Mouse (Mus musculus) left cerebral cortex, postnatal 36 days (tissue): ENCODE measurements around the gene Mtor. TPM values are rescaled to one million over a fixed set of nuclear protein-coding genes. Genes with fewer than 3 reads are reported as not detected.

Source experiments
- DNase-seq, 2 experiments: peaks; one replicate each; pipeline ENCODE4 v3.0.0; 2021 to 2022; ENCODE audit warnings: low spot score in 2 of 2, mixed read lengths in 1 of 2
- intact Hi-C: fragments of 180-260 bp; cut with DNase I; formaldehyde crosslinking; loops from one replicate; pipeline ENCODE4 v1.15.1; 2025
- total RNA-seq, 2 experiments: library from RNA; stranded (reverse); gene quantifications; 2 replicates each; pipeline ENCODE4 v1.2.3; 2021

Gene Mtor
- total RNA-seq, 2 experiments from 2014 or later, result 91.8 to 100 TPM

GRCm38 (mm10) chr4:148581422-148581821, 133.0 kb downstream of the Mtor start:
- DNase-seq, result no peak
- intact Hi-C loops, result no loop called here

- intact Hi-C loops, result no loop called here
- no peak for DNase-seq
These were observed 134.8 kb downstream of the Mtor start for GRCm38 (mm10) chr4:148583257-148583656.

GRCm38 (mm10) chr4:148586648-148587047, 138.2 kb downstream of the Mtor start:
- no peak for DNase-seq
- intact Hi-C loops, result no loop called here

GRCm38 (mm10) chr4:148588793-148589192, 140.4 kb downstream of the Mtor start:
- DNase-seq, result no peak

GRCm38 (mm10) chr4:148589565-148589964, 141.2 kb downstream of the Mtor start:
- no peak for DNase-seq
- intact Hi-C loops, result no loop called here

More at GRCm38 (mm10) chr4:148588793-148589192, 140.4 kb downstream of the Mtor start:
- intact Hi-C loops, result no loop called here

- DNase-seq, result no peak
- intact Hi-C loops, result no loop called here
These were observed 142.2 kb downstream of the Mtor start for GRCm38 (mm10) chr4:148590421-148591170.

- peak; percentile 96 to 98 for DNase-seq
- intact Hi-C loops, result no loop called here
These were observed 142.8 kb downstream of the Mtor start, which contains the start of gene Srm for GRCm38 (mm10) chr4:148591171-148591630. Gene Srm (plus strand): TSS chr4:148591503.

- intact Hi-C loops, result no loop called here
- no peak for DNase-seq
These were observed 143.4 kb downstream of the Mtor start for GRCm38 (mm10) chr4:148591637-148592380.

GRCm38 (mm10) chr4:148593996-148594395, 145.6 kb downstream of the Mtor start:
- intact Hi-C loops, result no loop called here
- no peak for DNase-seq

GRCm38 (mm10) chr4:148595916-148596315, 147.5 kb downstream of the Mtor start:
- intact Hi-C loops, result no loop called here
- DNase-seq, result no peak

GRCm38 (mm10) chr4:148596731-148597130, 148.3 kb downstream of the Mtor start:
- DNase-seq, result no peak
- intact Hi-C loops, result no loop called here

GRCm38 (mm10) chr4:148598826-148599225, 150.4 kb downstream of the Mtor start:
- intact Hi-C loops, result no loop called here
- DNase-seq, result no peak

- no peak for DNase-seq
- intact Hi-C loops, result no loop called here
These were observed 151.9 kb downstream of the Mtor start for GRCm38 (mm10) chr4:148600316-148600715.

- intact Hi-C loops, result no loop called here
- no peak for DNase-seq
These were observed 153.5 kb downstream of the Mtor start for GRCm38 (mm10) chr4:148601871-148602270.

GRCm38 (mm10) chr4:148602357-148603120, 154.1 kb downstream of the Mtor start, which contains the start of gene Masp2:
Gene Masp2 (plus strand): TSS chr4:148602554.
- no peak for DNase-seq
- intact Hi-C loops, result no loop called here

- DNase-seq, result peak in 1 of 2 experiments; percentile 32
- intact Hi-C loops, result no loop called here
These were observed 155.1 kb downstream of the Mtor start for GRCm38 (mm10) chr4:148603376-148604139.

- intact Hi-C loops, result no loop called here
These were observed 155.7 kb downstream of the Mtor start for GRCm38 (mm10) chr4:148604141-148604540.

GRCm38 (mm10) chr4:148604541-148605165, 156.2 kb downstream of the Mtor start:
- DNase-seq, result peak; percentile 53
- intact Hi-C loops, result loop anchor here (5.0 kb wide), 1 partner anchor 47 kb away; the partner anchor contains the start of gene Exosc10

More at GRCm38 (mm10) chr4:148604141-148604540, 155.7 kb downstream of the Mtor start:
- DNase-seq, result peak; percentile 69 to 70
